Mouse (Mus musculus): Measurements from ENCODE around the gene Il13.

The Il13 gene

GRCm38 (mm10) chr11:53632122-53632733 lies 2.3 kb downstream of the Il13 start:
- in situ Hi-C loops (cut with MboI, MseI) = no loop called here

DNA sequence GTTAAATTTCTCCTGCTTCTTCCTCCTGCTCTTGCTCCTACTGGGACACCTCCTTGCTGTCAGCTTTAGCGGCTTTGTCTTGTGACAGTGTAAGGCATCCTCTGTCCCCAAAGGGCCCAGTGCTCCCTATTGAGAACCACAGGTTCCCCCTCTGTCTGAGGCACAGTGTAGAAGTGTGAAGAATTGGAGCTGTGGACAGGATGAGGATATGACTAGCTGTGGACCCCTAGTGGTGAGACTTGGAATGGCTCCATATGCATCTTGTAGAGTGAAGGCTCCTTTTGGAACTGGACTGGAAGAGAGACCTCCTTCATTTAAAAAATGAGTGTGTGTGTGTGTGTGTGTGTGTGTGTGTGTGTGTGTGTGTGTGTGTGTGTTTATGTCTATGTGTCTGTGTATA lies 6.6 kb downstream of the Il13 start:
- in situ Hi-C loops (cut with MboI, MseI) = no loop called here

GRCm38 (mm10) chr11:53626802-53627373 lies 7.6 kb downstream of the Il13 start:
- in situ Hi-C loops (cut with MboI, MseI) = no loop called here

DNA sequence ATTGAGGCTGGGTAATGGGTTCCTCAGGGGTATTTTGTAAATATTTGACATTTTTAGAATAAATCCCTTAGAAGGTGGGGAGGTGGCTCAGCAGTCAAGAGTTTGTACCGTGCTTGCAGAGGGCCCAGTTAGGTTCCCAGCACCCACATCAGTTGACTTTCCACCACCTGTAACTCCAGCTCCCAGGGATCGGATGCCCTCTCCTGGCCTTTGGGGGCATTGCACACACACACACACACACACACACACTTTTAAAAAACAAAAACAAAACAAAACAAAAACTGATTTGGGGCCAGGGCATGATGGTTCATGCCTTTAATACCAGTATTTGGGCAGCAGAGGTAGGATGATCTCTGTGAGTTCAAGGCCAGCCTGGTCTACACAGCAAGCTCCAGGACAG lies 10.4 kb downstream of the Il13 start:
- in situ Hi-C loops (cut with MboI, MseI) = loop anchor here (5.0 kb wide), 1 partner anchor 47 kb away; no protein-coding TSS in a partner anchor

GRCm38 (mm10) chr11:53623573-53623972 lies 10.9 kb downstream of the Il13 start:
- in situ Hi-C loops (cut with MboI, MseI) = loop anchor here (5.0 kb wide), 1 partner anchor 46 kb away; no protein-coding TSS in a partner anchor

DNA sequence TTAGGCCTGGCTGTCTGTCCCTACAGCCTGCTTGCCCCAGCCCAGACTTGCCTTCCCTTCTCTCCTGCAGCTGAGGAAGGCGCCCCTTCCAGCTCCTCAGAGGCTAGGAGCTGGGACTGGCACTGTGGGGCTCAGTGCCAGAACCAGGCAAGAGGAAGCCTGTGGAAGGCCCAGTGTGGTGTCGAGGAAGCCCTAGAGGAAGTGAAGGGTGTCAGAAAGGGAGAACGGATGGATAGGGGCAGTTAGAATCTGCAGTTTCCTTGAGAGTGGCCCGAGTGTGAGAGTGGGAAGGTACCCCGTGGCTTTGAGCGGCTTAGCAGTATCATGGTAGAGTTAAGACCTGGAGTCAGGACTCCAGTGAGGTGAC lies 12.1 kb downstream of the Il13 start:
- in situ Hi-C loops (cut with MboI, MseI) = loop anchor here (5.0 kb wide), 1 partner anchor 45 kb away; no protein-coding TSS in a partner anchor

GRCm38 (mm10) chr11:53621582-53622439 lies 12.7 kb downstream of the Il13 start:
- in situ Hi-C loops (cut with MboI, MseI) = loop anchor here (5.0 kb wide), 1 partner anchor 45 kb away; no protein-coding TSS in a partner anchor

DNA sequence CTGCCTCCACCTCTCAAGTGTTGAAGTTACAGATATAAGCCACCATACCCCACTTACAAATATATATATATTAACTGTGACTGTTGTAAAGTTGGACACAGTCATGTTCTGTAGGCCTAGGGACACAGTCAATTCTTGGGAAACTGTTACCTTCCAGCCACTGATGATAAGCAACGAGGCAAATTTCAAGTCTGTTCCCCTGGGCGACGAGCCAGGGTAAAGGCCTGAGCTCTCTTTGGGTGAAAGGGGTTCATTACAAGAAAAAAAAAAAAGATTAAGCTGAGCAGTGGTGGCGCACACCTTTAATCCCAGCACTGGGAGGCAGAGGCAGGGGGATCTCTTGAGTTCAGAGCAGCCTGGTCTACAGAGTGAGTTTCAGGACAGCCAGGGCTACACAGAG lies 14.4 kb downstream of the Il13 start:
- in situ Hi-C loops (cut with MboI, MseI) = loop anchor here (5.0 kb wide), 1 partner anchor 43 kb away; no protein-coding TSS in a partner anchor

DNA sequence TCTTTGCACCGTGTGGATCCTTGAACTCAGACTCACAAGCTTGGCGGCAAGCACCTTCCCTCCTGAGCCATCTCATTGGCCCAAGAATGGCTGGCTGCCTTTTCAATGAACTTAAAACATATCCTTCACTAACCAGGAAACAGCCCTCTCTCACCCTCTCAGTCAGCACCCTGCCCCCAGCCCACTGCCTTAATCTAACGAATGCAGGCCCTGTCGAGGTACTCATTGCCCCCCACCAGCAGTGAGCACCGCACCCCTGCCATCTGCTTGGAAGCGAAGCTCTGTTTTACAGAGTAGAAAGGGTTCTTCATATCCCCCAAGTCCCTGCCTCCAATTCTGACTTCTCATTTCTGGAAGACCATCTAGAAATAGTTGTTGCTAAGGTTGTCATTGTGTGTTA lies 15.1 kb downstream of the Il13 start:
- in situ Hi-C loops (cut with MboI, MseI) = no loop called here

- in situ Hi-C loops (cut with MboI, MseI) = no loop called here
Measured at GRCm38 (mm10) chr11:53618619-53619198, 15.8 kb downstream of the Il13 start, which contains the start of gene Il4. Gene Il4, minus strand, starts transcription at chr11:53618669.

- in situ Hi-C loops (cut with MboI, MseI) = no loop called here
Measured at GRCm38 (mm10) chr11:53617562-53618109, 16.9 kb downstream of the Il13 start.

- in situ Hi-C loops (cut with MboI, MseI) = no loop called here
Measured at GRCm38 (mm10) chr11:53616748-53617558, 17.5 kb downstream of the Il13 start.

DNA sequence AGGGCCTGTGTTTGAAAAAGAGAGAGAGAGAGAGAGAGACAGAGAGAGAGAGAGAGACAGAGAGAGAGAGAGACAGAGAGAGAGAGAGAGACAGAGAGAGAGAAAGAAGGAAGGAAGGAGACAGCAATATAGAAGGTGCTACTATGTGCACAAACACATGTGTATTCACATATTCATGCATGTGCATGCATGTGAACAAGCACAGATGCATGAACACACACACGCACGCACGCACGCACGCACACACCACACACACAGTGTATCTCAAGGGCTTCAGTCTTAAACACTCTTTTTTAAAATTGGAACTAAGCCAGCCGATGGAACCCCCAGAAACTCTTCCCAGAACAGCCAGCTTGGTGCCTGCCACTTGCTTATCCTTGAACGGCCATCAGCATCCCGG lies 18.9 kb downstream of the Il13 start:
- in situ Hi-C loops (cut with MboI, MseI) = no loop called here

DNA sequence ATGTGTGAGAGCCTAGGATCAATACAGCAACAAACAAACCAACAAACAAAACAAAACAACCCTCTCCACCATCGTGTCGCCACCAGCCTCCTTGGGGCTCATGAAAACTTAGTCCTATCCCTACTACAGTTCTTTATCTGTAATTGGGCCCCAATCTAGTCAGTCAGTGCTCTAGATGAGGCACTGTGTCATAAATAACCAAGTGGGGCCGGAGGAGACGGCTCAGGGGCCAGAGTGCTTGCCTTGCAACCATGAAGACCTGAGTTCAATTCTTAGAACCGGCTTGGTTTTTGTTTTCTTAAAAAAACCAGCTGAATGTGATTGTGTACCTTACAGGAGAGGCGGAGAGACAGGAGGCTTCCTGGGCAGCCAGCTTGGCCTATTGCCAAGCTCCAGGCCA lies 19.3 kb downstream of the Il13 start:
- in situ Hi-C loops (cut with MboI, MseI) = no loop called here

DNA sequence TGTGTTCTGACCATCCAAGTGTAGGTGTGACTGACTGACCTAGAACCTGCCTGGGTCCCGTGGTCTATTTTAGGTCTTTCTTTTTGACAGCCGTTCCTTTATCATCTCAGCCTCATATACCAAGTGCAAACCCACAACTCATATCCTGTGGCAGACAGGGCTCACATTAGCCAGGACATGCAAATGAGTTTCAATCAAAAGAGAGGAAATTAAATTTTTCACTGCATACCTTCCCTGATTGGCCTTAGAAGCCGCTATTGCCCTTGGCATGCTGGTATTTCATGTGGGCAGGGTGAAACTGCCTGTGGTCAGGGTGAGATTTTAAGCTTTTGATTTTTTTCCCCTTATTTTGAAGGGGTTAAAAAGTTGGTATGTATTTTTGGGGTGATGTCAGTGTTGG lies 24.8 kb downstream of the Il13 start:
- in situ Hi-C loops (cut with MboI, MseI) = no loop called here

GRCm38 (mm10) chr11:53609231-53609630 lies 25.3 kb downstream of the Il13 start:
- in situ Hi-C loops (cut with MboI, MseI) = no loop called here

GRCm38 (mm10) chr11:53605609-53606008 lies 28.9 kb downstream of the Il13 start:
- in situ Hi-C loops (cut with MboI, MseI) = no loop called here

DNA sequence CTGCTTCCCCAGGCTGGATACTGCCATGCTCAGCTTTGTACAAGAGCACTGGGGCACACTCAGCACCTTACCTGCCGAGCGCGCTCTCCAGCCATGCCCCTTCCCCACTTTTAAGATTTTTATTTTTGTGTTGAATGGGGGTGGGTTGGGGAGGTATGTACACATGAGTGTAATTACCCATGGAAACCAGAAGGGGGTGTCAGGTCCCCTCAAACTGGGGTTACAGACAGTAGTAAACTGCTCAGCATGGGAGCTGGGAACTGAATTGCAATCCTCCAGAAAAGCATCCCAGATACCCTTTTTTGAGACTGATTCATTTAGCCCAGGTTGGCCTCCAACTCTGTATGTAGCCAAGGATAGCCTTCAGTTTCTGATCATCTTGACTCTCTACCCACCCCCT lies 29.5 kb downstream of the Il13 start:
- in situ Hi-C loops (cut with MboI, MseI) = no loop called here

GRCm38 (mm10) chr11:53591116-53591515 lies 43.4 kb downstream of the Il13 start:
- in situ Hi-C loops (cut with MboI, MseI) = no loop called here

- in situ Hi-C loops (cut with MboI, MseI) = no loop called here
Measured at GRCm38 (mm10) chr11:53590368-53590768, 44.1 kb downstream of the Il13 start.

DNA sequence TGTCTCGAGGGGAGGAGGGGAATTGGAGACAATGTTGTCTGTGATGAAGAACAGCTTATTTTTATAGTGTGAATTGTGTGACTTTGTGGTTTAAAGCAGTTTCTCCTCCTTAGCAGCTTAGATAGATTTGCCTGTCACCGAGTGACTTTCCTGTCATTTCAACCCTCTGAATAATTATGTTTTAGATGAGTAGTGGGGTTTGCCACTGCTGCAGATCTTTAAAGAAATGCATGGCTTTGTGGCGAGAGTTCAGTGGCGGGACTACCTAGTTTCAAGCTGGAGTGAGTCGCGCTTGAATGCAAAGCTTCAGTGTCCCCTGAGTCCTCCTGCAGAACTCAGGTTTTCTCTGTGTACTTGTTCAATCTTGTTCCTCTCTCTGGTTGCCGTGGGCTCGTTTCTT lies 46.2 kb downstream of the Il13 start:
- in situ Hi-C loops (cut with MboI, MseI) = no loop called here
